Mouse (Mus musculus) monocyte, adult 5-6 weeks (primary cell): ENCODE measurements around the gene Wdr18. TPM values are rescaled to one million over a fixed set of nuclear protein-coding genes. Genes with fewer than 3 reads are reported as not detected.
"Not testable (repeated sequence)": the region's sequence is repeated elsewhere in the genome, so short reads cannot be mapped to it uniquely, and the experiment has no call there.

Experiments used
- ATAC-seq: fragments of 153-309, 156-312 bp; replicated peaks from 2 replicates; pipeline ENCODE4 v1.8.0; 2017; ENCODE audit warnings: mild to moderate bottlenecking; ENCODE audit not compliant: low TSS enrichment, insufficient number of reproducible peaks, severe bottlenecking, poor library complexity, low FRiP score
- total RNA-seq: library from RNA; stranded (forward); fragments of 200-1000, 200-491, 200-594 nt; gene quantifications from 3 replicates; pipeline ENCODE4 v1.2.3, GENCODE M21; 2017

Gene Wdr18
- total RNA-seq, 1 experiment from 2014 or later, result 14.2 TPM

DNA sequence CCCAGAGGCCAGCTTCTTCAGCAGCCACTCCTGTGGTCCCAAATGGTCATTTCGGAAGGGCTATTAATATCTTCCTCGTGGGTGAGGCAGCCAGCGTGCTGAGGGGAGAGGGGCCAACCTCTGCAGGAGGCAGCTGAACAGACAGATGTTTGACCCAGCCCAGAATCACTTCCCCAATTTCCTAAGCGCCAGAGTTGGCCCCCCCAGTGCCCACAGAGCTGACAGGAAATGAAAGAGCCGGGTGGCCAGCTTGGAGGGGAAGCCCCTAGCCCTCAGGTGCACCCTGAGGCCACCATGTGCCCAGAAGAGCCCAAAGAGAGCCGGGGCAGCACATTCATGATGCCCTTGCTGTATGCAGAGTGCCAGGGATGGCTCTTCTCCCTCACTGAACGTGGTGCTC, 19.2 kb upstream of the Wdr18 start:
- ATAC-seq, result peak; percentile 73

DNA sequence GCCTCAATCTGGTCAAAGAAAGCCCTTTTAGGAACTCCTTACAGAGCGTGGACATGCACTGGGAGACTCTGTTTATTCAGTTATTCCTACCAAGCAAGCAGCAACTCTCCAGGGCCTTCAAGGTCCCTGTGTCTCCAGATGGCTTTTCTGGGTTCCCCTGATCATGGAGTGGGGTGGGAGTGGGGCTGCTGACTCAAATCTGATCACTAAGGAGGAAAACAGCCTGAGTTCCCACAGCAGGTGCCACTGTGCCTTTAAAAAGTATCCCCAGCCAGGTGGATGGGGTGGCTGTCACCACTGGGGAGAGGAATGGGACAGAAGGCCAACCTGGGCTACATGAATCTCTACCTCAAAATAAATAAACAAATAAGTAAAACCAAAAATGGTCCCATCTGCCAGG, 17.0 kb upstream of the Wdr18 start:
- ATAC-seq, result no peak

DNA sequence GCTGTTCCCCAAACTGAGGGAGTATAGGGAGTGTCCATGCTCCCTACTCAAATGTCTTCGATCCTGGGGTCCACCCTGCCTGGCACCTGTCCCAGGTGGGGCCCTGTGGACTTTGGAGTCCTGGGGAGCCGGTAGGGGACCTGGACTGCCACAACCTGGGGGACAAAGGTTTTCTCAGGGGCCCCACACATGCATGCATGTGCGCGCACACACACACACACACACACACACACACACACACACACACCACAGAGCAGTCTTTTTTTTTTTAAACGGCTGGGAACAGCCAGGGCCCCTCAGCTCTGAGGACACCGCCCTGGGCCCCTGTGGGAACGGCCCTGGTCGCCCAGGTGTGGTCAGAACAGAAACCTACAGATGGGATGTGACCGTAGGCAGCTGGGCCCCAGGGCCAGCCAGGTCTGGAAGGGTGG, 16.5 kb upstream of the Wdr18 start:
- ATAC-seq, result no peak

DNA sequence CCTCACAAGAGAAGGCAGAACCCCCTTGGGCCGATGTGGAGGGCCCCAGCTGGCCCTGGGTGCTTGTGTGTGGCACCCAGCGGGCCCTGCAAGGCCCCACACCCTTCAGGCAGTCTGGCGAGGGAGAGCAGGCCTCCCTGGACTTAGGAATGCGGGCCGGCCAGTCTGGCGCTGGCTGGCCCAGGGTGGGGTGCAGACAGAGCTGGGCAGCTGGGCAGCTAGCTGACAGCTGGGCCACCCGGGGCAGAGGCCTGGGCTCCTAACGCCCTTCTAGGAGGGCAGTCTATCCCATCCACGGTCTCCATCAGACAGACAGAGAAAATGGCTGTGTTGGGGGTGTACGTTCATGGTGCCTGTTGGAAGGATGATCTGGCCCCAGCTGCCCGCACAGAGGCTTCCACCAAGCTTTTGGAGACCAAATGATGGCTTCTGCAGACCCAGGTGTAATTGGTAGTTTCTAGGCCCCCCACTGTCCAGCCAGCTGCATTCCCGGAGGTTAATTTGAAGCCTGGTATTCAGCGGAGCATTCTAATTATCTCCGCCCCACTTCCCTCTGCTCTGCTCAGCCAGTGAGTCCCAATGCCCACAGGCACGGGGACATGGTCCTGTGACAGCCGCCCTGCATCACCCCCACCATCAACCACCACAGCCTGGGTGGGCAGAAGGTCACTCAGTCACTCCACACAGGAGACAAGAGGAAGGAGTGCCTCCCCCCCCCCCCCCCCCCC, 14.3 kb upstream of the Wdr18 start:
- ATAC-seq, result peak; percentile 61

DNA sequence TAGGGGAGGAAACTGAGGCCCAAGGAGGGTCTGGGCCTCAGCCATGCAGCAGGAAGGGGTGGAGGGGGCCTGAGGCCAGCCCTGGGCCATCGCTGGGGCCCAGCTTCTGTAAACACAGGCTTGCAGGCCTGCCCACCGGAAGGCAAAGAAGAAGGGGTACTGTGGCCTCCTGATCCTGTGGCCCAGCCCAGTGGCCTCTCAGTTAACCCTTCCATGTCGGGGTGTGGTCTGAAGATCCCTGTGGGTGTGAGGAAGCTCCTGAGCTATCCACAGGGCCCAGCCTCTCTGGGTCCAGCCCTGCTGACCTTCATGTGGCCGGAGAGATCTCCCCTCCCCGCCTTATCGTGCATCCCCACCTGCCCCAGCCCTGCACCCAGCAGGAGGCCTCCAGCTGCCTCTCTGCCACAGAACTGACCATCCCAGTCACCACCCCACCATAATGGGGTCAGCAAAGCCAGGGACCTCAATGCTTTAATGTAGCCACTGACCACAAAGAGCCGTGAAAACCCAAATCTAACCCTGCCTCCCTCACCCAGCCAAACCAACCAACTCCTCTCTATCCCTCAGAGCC, 13.1 kb upstream of the Wdr18 start:
- ATAC-seq, result peak; percentile 80

DNA sequence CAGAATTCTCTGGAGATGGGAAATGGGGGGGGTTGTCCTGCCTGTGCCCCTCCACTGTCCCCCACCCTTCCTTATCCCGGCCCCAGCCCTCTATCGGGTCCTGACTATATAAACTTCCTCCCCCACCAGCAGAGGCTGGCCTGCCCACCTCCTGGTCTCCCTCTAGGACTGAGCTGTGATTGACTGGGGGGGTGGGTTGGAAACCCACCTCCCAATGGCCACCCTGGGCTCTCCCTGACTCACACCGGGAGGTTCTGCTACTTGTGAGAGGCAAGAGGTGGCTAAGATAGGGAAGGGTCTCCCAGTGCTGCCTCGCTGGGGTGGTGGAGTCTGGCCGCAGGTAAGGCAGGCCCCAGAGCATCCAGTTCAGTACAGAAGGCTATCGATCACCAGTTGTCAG, 12.4 kb upstream of the Wdr18 start:
- no peak for ATAC-seq

DNA sequence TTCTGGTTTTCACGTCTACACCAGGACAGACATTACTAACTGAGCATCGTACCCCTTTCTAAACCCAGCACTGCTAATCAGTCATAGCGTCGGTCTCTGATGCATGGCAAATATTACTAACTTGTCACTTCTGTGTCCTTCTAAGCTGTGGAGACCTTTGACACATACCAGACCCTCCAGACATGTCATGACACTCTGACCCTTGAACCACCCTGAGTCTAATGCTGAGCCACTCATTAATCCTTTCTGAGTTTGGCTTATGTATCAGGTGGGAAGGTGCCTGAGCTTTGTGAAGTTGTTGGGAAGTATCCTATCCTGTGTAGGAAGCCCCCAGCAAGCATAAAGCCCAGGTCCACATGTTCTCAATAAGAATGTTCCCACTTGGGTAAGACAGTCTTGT, 10.1 kb upstream of the Wdr18 start:
- no peak for ATAC-seq

DNA sequence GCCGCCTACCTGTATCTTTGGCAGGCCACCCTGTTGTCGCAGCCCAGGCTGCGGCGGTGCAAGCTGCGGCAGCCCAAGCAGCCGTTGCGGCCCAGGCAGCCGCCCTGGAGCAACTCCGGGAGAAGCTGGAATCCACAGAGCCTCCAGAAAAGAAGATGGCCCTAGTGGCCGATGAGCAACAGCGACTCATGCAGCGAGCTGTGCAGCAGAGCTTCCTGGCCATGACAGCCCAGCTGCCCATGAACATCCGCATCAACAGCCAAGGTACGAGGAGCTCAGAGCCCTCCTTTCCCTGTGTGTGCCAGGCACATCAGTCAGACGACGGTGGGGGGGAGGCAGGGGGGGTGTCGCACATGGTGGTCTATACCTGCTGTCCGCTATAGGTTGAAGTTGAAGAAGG, 9.3 kb upstream of the Wdr18 start:
- ATAC-seq, result no peak

DNA sequence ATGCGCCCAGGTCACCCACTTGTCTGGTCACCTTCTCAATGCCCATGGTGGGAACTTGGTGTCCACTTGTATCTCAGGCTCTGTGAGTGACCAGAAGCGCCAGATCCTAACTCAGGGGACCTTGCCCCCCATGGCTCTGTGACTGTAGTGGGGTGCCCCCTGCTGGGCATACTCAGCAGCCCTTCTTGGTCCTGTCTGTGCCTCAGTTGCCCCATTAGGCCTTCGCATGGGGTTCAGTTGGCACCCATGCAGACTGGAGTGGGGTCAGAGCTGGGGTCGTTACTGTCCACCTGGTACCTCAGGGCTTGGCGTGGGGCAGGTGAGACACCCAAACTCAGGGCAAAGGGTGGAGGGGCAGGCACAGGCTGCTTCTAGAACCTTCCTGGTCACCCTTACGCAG, 6.0 kb upstream of the Wdr18 start:
- no peak for ATAC-seq

DNA sequence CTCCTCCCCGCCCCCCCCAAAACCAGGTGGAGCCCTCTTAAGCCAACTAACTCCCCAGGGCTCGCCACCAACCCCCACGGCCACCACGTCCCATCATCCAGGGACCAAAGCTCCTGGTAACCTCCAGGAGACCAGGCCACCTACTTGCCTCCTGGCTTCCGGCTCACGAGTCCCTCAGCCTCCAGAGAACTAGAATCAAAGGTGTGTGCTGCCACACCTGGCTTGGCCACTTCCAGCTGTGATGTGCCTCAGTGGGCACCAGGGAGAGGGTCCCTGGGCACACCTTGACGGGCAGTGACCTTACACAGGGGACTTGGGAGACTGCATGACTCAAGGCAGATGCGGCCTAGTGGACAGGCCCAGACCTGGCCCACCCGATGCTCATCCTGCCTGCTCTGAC, 4.3 kb upstream of the Wdr18 start:
- no peak for ATAC-seq

DNA sequence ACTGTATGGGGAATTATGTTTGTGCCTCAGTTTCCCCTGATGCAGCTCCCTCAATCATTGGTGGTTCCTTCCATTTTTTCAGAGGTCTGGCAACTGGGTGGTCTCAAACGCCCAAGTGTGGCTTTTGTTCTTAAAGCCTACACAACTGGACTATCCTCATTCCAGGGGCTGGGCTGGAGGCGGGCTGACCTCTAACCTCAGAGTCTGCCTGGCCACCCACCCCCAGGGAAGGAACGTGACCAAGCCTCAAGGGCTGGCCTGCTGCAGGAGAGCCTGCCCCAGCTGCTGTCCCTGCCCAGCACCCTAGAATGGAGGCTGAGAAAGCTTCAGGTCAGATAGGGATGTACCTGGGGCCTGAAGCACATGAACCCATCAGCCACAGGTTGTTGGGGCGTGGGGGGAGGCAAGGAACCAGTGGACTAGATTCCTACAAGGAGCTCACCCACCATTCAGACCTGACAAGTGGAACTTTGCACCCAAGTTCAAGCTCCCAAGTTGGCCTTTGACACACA, 3.3 kb upstream of the Wdr18 start:
- no peak for ATAC-seq

DNA sequence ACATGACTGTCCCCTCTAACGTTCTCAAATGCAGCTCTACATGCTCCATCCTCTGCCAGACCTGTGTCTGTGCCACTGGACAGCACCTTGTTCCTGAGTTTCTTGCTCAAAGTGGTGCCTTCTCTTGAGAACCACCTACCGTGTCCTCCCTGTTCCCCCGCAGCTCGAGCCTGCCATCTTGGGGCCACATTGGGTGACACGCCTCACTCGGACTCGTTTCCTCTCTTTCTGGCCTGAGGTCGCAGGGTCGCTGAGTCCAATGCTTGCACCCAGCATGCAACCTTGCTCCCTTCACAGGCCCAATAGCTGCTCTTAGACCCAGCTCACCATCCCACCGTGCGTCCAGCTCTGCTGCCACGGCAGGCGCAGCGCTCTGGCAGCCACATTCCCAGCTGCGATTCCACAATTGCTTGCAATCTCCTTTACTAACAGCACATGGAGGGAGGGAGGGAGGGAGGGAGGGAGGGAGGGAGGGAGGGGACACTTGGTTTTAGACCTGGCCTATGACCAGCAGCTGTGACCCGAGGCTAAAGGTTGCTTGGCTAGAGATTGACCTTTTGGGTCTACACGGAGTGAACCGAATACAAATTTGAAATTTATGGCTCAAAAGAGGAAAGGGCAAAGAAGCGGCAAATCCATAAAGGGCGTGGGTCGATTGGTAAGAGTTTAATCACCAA, 1.7 kb upstream of the Wdr18 start:
- ATAC-seq, result peak; percentile 68

DNA sequence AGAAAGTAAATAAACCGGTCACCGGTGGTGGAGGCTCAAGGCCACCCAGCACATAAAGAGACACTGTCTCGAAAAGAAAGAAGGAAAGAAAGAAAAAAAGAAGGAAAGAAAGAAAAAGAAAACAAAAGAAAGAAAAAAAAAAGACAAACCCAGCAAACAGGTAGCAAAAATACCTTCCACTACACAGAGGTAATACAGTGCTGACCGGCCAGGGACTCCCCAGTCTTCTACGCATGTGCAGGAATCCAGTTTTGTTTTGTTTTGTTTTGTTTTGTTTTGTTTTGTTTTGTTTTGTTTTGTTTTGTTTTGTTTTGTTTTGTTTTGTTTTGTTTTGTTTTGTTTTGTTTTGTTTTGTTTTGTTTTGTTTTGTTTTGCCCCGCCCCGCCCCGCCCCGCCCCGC, 540 bp upstream of the Wdr18 start:
- ATAC-seq, result not testable (repeated sequence)

DNA sequence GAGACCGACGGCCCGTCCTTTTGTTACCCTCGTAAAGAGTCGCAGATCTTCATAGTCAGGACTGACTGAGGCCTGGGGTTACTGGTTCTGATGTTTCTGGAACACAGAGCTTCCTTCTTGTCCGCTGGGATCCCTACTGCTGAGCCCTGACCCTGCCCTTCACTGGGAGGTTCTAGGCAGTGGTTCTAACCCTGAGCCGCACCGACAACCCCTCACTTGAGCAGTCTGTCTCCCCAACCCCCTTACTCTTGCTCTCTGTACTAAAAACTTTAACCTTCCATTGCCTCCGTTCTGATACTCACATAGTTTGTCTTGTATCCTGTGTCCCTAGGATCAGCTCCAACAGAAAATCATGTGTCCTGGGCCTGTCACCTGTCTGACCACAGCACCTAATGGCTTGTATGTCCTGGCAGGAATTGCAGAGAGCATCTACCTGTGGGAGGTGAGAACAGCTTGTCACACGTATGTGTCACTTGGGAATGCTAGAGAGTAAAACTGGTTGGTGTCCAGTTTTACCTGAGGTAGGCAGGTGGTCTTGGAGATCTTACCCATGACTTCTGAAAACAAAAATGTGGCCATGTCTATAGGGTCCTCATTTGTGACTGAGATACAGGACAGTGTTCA, 831 bp downstream of the Wdr18 start:
- no peak for ATAC-seq

DNA sequence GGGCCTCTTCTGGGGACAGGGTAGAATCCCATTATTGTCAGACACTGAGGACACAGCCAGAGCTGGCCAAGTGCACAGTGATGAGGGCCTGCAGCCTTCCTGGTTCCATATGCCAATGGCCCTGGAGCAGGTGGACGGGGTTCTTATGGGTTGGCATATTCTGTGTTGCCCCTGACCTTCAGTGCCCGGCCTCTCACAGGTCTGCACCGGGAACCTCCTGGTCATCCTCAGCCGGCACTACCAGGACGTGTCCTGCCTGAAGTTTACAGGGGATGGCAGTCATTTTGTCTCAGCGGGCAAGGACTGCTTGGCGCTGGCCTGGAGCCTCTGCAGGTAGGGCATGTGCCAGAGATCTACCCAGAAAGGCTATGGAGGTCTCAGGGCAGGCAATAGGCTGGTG, 4.8 kb downstream of the Wdr18 start:
- no peak for ATAC-seq

DNA sequence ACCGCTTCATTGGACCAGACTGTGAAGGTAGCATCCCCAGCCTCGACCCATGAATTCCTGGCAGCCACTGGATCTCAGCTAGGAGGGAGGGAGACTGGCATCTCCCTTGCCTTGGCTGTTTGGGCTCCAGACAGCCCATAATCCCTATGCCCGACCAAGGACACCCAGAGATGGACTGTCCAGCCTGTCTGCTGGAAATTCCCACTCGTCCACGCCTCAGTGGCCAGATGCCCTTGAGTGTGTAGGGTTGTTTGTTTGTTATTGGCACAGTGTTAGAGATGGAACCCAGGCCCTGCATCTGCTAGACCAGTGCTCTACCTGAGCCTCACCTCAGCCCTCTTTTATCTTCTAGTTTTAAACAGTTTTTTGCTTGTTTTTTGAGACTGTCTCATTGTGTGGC, 5.4 kb downstream of the Wdr18 start:
- ATAC-seq, result no peak

DNA sequence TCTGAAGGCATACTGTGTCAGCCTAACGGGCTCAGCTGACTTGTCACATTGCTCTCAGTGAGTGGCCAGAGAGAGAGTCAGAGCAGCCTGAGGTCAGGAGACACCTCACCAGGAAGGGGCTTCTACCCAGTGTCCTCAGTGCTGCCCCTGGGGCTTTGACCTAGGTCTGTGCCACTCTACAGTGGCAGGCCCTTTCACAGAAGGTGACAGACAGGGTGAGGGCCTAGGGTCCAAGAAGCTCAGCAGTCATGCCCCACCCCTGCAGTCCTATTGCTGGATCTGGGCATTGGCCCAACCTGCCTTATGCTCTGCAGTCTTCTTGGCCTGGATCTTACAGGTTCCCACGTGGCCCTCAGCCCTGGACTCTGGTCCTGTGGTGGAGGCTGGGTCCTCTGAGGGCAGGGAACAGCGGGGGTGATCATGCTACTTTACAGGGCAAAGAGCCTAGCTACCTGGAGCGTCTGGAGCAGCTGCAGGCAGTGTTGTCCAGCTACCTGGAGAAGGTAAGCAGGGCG, 7.0 kb downstream of the Wdr18 start:
- no peak for ATAC-seq

DNA sequence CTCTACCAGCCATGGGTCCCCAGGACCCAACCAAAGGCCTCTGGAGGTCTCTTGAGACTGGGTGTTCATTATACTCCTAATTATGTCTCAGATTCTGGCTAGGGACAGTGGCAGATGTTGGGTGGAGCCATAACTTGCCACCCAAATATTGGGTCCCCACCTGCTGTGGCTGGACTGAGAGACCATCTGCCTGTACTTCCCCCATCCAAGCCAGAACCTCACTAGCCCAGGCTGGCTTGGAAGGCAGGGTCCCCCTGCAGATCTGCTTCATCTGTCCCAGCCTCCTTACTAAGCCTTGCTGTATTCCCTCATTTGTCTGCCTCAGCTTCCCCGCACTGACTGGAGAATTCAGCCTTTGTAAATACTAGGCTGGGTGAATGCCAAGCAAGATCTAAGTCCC, 8.2 kb downstream of the Wdr18 start:
- ATAC-seq, result no peak

DNA sequence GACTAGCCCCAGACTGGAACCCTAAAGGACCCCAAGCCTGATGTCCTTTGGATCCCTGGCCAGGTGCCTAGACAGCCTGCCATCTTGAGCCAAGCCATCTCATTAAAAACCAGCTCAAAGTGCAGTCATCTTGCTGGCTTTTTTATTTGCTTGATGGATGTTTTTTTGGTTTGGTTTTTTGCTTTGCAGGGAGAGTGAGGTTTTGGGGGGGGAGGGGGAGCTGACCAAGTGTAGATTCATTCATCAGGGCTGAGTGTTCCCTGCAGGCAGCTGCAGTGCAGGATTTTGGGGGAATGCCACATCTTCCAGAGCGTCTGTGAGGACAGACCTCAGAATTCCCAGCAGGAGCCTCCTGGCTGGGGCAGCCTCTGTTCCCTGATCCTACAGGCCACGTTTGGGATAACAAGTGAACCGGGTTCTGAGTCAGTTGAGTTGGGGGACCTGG, 9.2 kb downstream of the Wdr18 start:
- no peak for ATAC-seq
